ENCODE assay signal across 8 mouse cellular contexts in genomic region chr16:33922111-33923000, GRCm38 (mm10). TPM values are rescaled to one million over a fixed set of nuclear protein-coding genes. Genes with fewer than 3 reads are reported as not detected.
DNase-seq lines count a peak whose midpoint lies in the region; ATAC-seq lines count a peak whose summit lies in the region.

No protein-coding gene starts in this region.

- H3K4me1 ChIP-seq in heart, embryonic 13.5 days, result peaks cover 58% of the 10 kb centered on the region
- H3K4me1 ChIP-seq in embryonic facial prominence, embryonic 15.5 days, result peaks cover 56% of the 10 kb centered on the region

- intact Hi-C loops in heart, postnatal 14 days (cut with DNase I), result no loop called here

- H3K4me2 ChIP-seq in heart, embryonic 13.5 days, result peak overlapping the region; percentile 11; the same call in 1 of the 2 replicates
- no peak overlapping the region for H3K4me2 ChIP-seq in embryonic facial prominence, embryonic 15.5 days (replicated peaks)

- no peaks in the 10 kb centered on the region for H3K27me3 ChIP-seq in heart, embryonic 13.5 days (replicated peaks)
- H3K27me3 ChIP-seq in embryonic facial prominence, embryonic 15.5 days, result no peaks in the 10 kb centered on the region

- H3K36me3 ChIP-seq in heart, embryonic 13.5 days, result peaks cover 27% of the 10 kb centered on the region
- peaks cover 26% of the 10 kb centered on the region for H3K36me3 ChIP-seq in embryonic facial prominence, embryonic 15.5 days

- H3K4me3 ChIP-seq in heart, embryonic 13.5 days, result no peak overlapping the region
- H3K4me3 ChIP-seq in embryonic facial prominence, embryonic 15.5 days (replicated peaks), result no peak overlapping the region

- no peaks in the 10 kb centered on the region for H3K9me3 ChIP-seq in heart, embryonic 13.5 days
- H3K9me3 ChIP-seq in embryonic facial prominence, embryonic 15.5 days (replicated peaks), result no peaks in the 10 kb centered on the region

- H3K27ac ChIP-seq in heart, embryonic 13.5 days (replicated peaks), result peak overlapping the region; percentile 81
- peak overlapping the region; percentile 60 for H3K27ac ChIP-seq in embryonic facial prominence, embryonic 15.5 days (replicated peaks)

- H3K9ac ChIP-seq in heart, embryonic 13.5 days, result peak overlapping the region; percentile 55
- H3K9ac ChIP-seq in embryonic facial prominence, embryonic 15.5 days, result no peak overlapping the region

- DNase-seq in heart, postnatal 14 days, result no peak
- DNase-seq in NIH3T3 (ENCODE audit: low read depth), result peak; percentile 81
- DNase-seq in kidney, postnatal 10 days, result peak; percentile 56
- no peak for DNase-seq in testis, postnatal 14 days (ENCODE audit: low spot score)
- DNase-seq in frontal cortex, adult 2 months (ENCODE audit: extremely low spot score in 1 of 2, low spot score in 1 of 2), result no peak

- 31% methylated on average over 18 of the region's 18 CpGs for WGBS in heart, embryonic 13.5 days
- 31% methylated on average over 18 of the region's 18 CpGs for WGBS in embryonic facial prominence, embryonic 15.5 days

- ATAC-seq in heart, embryonic 13.5 days (ENCODE audit: extremely low read depth, insufficient number of reproducible peaks, low FRiP score, low TSS enrichment), result no peak
- ATAC-seq in embryonic facial prominence, embryonic 15.5 days (ENCODE audit: insufficient number of reproducible peaks, low FRiP score, low TSS enrichment, low read depth), result peak; percentile 58; the same call in 1 of the 2 replicates
- peak; percentile 45; the same call in 1 of the 2 replicates for ATAC-seq in monocyte, adult 5-6 weeks (replicated peaks; ENCODE audit: insufficient number of reproducible peaks, low FRiP score, low TSS enrichment, poor library complexity, severe bottlenecking)

RNA-seq across cellular contexts. Expression of gene Umps, which starts 44.5 kb away (rescaled TPM):
- 32.9 and 33.4 TPM in 2 replicates for polyA plus RNA-seq in heart, embryonic 13.5 days (2015; fragmentation: Nextera tagmentation; extraction: Ambion mirVana)
- 1 to 10 TPM; 9.2 TPM for total RNA-seq in heart, postnatal 14 days (2021)
- polyA plus RNA-seq in embryonic facial prominence, embryonic 15.5 days (2015; fragmentation: Nextera tagmentation; extraction: Ambion mirVana), result 45.0 and 45.5 TPM in 2 replicates
- 19.4 to 23.2 TPM (median 22.4 TPM) in 3 replicates for total RNA-seq in monocyte, adult 5-6 weeks (2017)
- 11.3 and 12.6 TPM in 2 replicates for polyA plus RNA-seq in frontal cortex, adult 2 months (2012; rRNA removed)

Comparison
In these comparisons a context has a peak if more than half of its experiments do, and no peak if none do; other contexts are left out.
1. DNase-seq: peak in NIH3T3 (single experiment) and kidney, postnatal 10 days (single experiment); none in heart, postnatal 14 days (0 of 2), testis, postnatal 14 days (single experiment) and frontal cortex, adult 2 months (0 of 2).